ENCODE assay signal across 10 mouse cellular contexts in genomic region chr8:110508766-110509165, GRCm38 (mm10).
A peak's percentile ranks its signal among the peaks of the same experiment; 100 is the strongest.
DNase-seq lines count a peak whose midpoint lies in the region; ATAC-seq lines count a peak whose summit lies in the region.
"Had no signal": no experiment of that assay in that cellular context is flagged by ENCODE, and none has a peak within 500 bp of the region (broad histone marks: within the 10 kb centered on the region; RNA-seq: fewer than 3 reads in every experiment).

No protein-coding gene starts in this region.

- peak; percentile 94 for DNase-seq in heart, adult 11 months
- DNase-seq in heart, embryonic 10.5 days (ENCODE audit: low spot score), result no peak
- peak; percentile 16 for DNase-seq in brain, adult 2 months (ENCODE audit: low read depth, low spot score)
- DNase-seq in cerebellum, postnatal 25 days, result peak; percentile 18 to 48
- DNase-seq in heart, postnatal 10 days, result peak; percentile 49 to 64
- no peak for DNase-seq in layer of hippocampus, postnatal 36 days
- DNase-seq: kidney, adult 9 months had no signal

- H3K4me3 ChIP-seq in heart, embryonic 10.5 days, result no peak overlapping the region
- H3K4me3 ChIP-seq: embryonic facial prominence, embryonic 10.5 days; limb, embryonic 15.5 days had no signal

- H3K36me3 ChIP-seq in heart, embryonic 10.5 days, result no peaks in the 10 kb centered on the region
- H3K36me3 ChIP-seq: embryonic facial prominence, embryonic 10.5 days; limb, embryonic 15.5 days had no signal

- no peak overlapping the region for H3K27ac ChIP-seq in heart, embryonic 10.5 days
- H3K27ac ChIP-seq: embryonic facial prominence, embryonic 10.5 days; limb, embryonic 15.5 days had no signal

- ATAC-seq in erythroblast, adult 5-6 weeks (replicated peaks; ENCODE audit: low FRiP score, poor library complexity, severe bottlenecking), result no peak

- no peaks in the 10 kb centered on the region for H3K4me1 ChIP-seq in heart, embryonic 10.5 days
- H3K4me1 ChIP-seq: embryonic facial prominence, embryonic 10.5 days; limb, embryonic 15.5 days had no signal

- intact Hi-C loops in heart, postnatal 10 days (cut with DNase I), result no loop called here

- no peaks in the 10 kb centered on the region for H3K27me3 ChIP-seq in heart, embryonic 10.5 days (ENCODE audit: insufficient read depth, poor library complexity, severe bottlenecking)
- H3K27me3 ChIP-seq: limb, embryonic 15.5 days had no signal

- H3K9me3 ChIP-seq in heart, embryonic 10.5 days, result peaks cover 4% of the 10 kb centered on the region
- H3K9me3 ChIP-seq: limb, embryonic 15.5 days had no signal

- 54% methylated on average over 3 of the region's 3 CpGs for WGBS in heart, embryonic 10.5 days

Comparison
In these comparisons a context has a peak if more than half of its experiments do, and no peak if none do; other contexts are left out.
1. DNase-seq: peak in heart, adult 11 months (single experiment), brain, adult 2 months (single experiment), cerebellum, postnatal 25 days (2 of 2) and heart, postnatal 10 days (2 of 2); none in heart, embryonic 10.5 days (single experiment) and layer of hippocampus, postnatal 36 days (0 of 2).